Mouse (Mus musculus) ovary, postnatal 36 days (tissue): Measurements from ENCODE around the gene Vmn1r70.

Experiments used
- DNase-seq: peaks from one replicate; pipeline ENCODE4 v3.0.0; 2022; ENCODE audit warnings: low spot score, mixed read lengths

The Vmn1r70 gene

GRCm38 (mm10) chr7:10631232-10631631 is at the start of gene Vmn1r70:
Gene Vmn1r70, plus strand, starts transcription at chr7:10631532.
- DNase-seq: no peak

- no peak for DNase-seq
Measured at GRCm38 (mm10) chr7:10613559-10613958, 17.8 kb upstream of the Vmn1r70 start, which contains the start of gene Vmn1r69. Gene Vmn1r69, minus strand, starts transcription at chr7:10613659.
